Mouse (Mus musculus): ENCODE data around the gene Mapk1ip1. TPM values are rescaled to one million over a fixed set of nuclear protein-coding genes. Genes with fewer than 3 reads are reported as not detected.

The Mapk1ip1 gene
- 22.1 TPM for polyA plus RNA-seq (2017; shearing (Covaris generic))

GRCm38 (mm10) chr7:138845544-138846391, at the start of gene Mapk1ip1, which contains the start of gene Ppp2r2d:
Mapk1ip1 (minus strand) TSS chr7:138846273.
Ppp2r2d (plus strand) TSS chr7:138846079.

Other genes with a start within 250 kb of the Mapk1ip1 start
- gene Ppp2r2d, start 194 bp downstream of the Mapk1ip1 start, polyA plus RNA-seq (2017; shearing (Covaris generic)), result 103 TPM
- 5.4 TPM for gene Bnip3, start 63.2 kb upstream of the Mapk1ip1 start, polyA plus RNA-seq (2017; shearing (Covaris generic))
- gene Jakmip3, start 94.5 kb upstream of the Mapk1ip1 start, polyA plus RNA-seq (2017; shearing (Covaris generic)), result 0.23 TPM
- gene Dpysl4, start 239.7 kb upstream of the Mapk1ip1 start, polyA plus RNA-seq (2017; shearing (Covaris generic)), result 0.71 TPM

Measured in effector memory CD4-positive, alpha-beta T cell, adult 7 months (primary cell).